Mouse (Mus musculus): Measurements from ENCODE around the gene Perm1. TPM values are rescaled to one million over a fixed set of nuclear protein-coding genes. Genes with fewer than 3 reads are reported as not detected.

The Perm1 gene
- total and polyA plus RNA-seq, 2 experiments from 2014 or later = 1.7 to 1.9 TPM

DNA sequence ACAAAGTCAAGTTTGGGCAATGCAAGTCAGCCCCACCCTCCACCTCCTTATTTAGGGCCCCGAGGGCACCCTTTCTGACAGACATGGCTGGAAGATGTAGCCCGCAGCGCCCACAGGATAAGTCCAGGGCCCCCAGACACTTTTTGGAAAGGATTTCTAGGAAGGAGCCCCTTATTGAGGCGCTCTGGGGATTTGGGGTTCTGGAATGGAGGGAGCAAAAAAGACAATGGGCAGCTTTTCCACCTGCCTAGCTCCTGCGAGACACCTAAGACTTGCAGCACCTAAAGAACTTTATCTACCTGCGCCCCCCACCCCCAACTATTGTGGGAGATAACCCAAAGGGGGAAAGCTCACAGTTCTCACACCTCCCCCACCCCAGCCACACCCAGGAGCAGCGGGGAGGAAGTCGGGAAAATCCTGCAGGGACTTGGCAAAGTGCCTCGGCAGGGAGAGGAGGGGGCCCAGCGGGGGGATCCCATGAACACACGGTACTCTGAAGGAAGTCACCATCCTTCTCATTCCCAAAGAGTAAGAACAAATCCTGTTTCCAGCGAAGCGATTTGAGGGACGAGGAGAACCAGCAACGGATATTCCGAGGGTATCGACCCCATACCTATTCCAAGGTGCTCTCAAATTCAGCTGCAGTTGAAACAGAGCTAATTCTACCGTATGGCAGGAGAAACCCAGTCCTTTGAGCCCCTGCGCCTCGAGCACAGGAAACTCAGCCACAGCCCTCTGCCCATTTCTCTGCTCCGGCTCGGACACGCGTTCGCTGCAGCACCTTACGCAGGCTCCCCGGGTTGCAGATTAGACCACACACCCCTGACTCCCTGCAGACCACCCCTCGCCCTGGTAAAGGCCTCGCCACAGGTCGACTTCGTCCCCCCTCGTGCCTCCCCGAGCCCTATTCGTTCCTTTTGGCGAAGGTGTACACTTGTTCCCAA, 19.5 kb upstream of the Perm1 start:
- H3K27ac ChIP-seq (ENCODE audit: low read depth, low read length) = peak overlapping the region; percentile 69
- peak overlapping the region; percentile 56 for H3K4me3 ChIP-seq (ENCODE audit: low read depth, low read length)
- H3K27me3 ChIP-seq (ENCODE audit: insufficient read depth, low read length) = no peaks in the 10 kb centered on the region
- H3K4me1 ChIP-seq (ENCODE audit: insufficient read depth, low read length) = peaks cover 4% of the 10 kb centered on the region; the same call in 1 of the 2 replicates
- 6% methylated on average over 35 of the region's 35 CpGs for WGBS
- no peaks in the 10 kb centered on the region for H3K9me3 ChIP-seq (ENCODE audit: low read length)
- peak overlapping the region; percentile 72 for H3K9ac ChIP-seq (replicated peaks; ENCODE audit: low read length, poor library complexity, severe bottlenecking)
- peaks cover 13% of the 10 kb centered on the region; the same call in 1 of the 2 replicates for H3K36me3 ChIP-seq (ENCODE audit: insufficient read depth, low read length)
- peak overlapping the region; percentile 95 for H3K4me2 ChIP-seq (ENCODE audit: low read depth, low read length, poor library complexity, severe bottlenecking)
- ATAC-seq (ENCODE audit: low FRiP score) (no peak; the same call in 1 of the 2 replicates), DNase-seq (ENCODE audit: low spot score) (peak; percentile 49)
- TF ChIP-seq CTCF (IDR thresholded peaks at IDR 0.05) = no peak

DNA sequence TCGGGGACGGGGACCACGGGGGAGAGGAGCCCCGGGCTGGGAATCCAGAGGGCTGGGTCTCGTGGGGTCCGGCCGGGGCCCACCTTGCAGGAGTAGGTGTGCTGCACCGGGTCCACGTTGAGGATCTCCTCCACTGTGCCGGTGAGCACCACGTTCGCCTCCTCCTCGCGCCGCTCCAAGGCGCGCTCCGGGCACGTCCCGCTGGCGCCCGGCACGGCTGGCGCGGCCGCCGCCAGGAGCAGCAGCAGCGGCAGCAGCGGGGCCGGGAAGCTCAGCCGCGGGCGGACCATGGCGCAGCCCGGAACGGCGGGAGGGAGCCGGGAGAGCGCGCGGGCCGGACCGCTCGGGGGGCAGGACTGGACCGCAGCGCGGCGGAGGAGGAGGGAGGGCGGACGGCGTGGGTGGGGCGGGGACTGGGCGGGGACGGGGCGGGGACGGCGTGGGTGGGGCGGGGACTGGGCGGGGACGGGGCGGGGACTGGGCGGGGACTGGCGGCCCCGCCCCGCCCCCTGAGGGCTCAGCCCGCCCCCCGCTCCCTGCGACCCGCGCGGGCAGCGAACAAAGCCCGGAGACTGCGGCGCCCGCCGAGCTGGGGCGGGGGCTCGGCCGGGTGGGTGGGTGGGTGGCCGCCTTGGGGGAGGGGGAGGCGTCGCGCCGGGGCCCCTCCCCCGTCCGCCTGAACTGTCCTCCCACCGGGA, 18.4 kb upstream of the Perm1 start, which contains the start of gene Agrn:
Gene Agrn, minus strand, starts transcription at position 358 of the 698 bp plus-strand sequence.
- DNase-seq (ENCODE audit: low spot score) = no peak
- H3K4me1 ChIP-seq (ENCODE audit: insufficient read depth, low read length) = peaks cover 4% of the 10 kb centered on the region; the same call in 1 of the 2 replicates
- H3K27me3 ChIP-seq (ENCODE audit: insufficient read depth, low read length) = no peaks in the 10 kb centered on the region
- H3K36me3 ChIP-seq (ENCODE audit: insufficient read depth, low read length) = peaks cover 7% of the 10 kb centered on the region; the same call in 1 of the 2 replicates
- peak within 1 kb of the TSS; percentile 56 for H3K4me3 ChIP-seq (ENCODE audit: low read depth, low read length)
- no peak for TF ChIP-seq CTCF (IDR thresholded peaks at IDR 0.05)
- H3K27ac ChIP-seq (ENCODE audit: low read depth, low read length) = peak within 1 kb of the TSS; percentile 73
- peak within 1 kb of the TSS; percentile 95 for H3K4me2 ChIP-seq (ENCODE audit: low read depth, low read length, poor library complexity, severe bottlenecking)
- peak; percentile 87 for ATAC-seq (ENCODE audit: low FRiP score)
- WGBS = under 1% methylated on average over 29 of the region's 88 CpGs
- peak within 1 kb of the TSS; percentile 72 for H3K9ac ChIP-seq (replicated peaks; ENCODE audit: low read length, poor library complexity, severe bottlenecking)
- H3K9me3 ChIP-seq (ENCODE audit: low read length) = no peaks in the 10 kb centered on the region

DNA sequence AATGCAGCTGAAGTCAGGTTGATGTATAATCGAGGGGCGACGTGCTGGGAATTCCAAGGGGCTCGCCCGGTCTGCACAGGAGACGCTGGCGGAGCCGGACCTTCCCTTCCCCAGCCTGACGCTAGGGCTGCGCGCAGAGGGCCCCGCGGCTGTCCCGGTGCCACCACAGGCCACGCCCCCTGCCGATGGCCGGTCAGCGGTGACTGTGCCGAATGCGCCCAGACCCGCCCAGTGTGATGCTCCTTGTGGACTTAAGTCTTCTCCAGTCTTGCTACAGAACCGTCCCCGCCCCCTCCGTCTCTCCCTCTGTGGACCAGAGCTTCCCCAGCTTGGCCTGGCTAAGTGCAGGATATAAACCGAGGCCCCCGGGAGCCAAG, 17.9 kb upstream of the Perm1 start:
- no peaks in the 10 kb centered on the region for H3K9me3 ChIP-seq (ENCODE audit: low read length)
- WGBS = under 1% methylated on average over 25 of the region's 26 CpGs
- H3K27me3 ChIP-seq (ENCODE audit: insufficient read depth, low read length) = no peaks in the 10 kb centered on the region
- H3K9ac ChIP-seq (replicated peaks; ENCODE audit: low read length, poor library complexity, severe bottlenecking) = peak overlapping the region; percentile 72
- peak overlapping the region; percentile 95 for H3K4me2 ChIP-seq (ENCODE audit: low read depth, low read length, poor library complexity, severe bottlenecking)
- peak overlapping the region; percentile 73 for H3K27ac ChIP-seq (ENCODE audit: low read depth, low read length)
- peak; percentile 62 for TF ChIP-seq CTCF (IDR thresholded peaks at IDR 0.05)
- peak; percentile 92 for DNase-seq (ENCODE audit: low spot score)
- H3K4me1 ChIP-seq (ENCODE audit: insufficient read depth, low read length) = peaks cover 4% of the 10 kb centered on the region; the same call in 1 of the 2 replicates
- peaks cover 3% of the 10 kb centered on the region; the same call in 1 of the 2 replicates for H3K36me3 ChIP-seq (ENCODE audit: insufficient read depth, low read length)
- peak overlapping the region; percentile 56 for H3K4me3 ChIP-seq (ENCODE audit: low read depth, low read length)
- peak; percentile 90 for ATAC-seq (ENCODE audit: low FRiP score)

DNA sequence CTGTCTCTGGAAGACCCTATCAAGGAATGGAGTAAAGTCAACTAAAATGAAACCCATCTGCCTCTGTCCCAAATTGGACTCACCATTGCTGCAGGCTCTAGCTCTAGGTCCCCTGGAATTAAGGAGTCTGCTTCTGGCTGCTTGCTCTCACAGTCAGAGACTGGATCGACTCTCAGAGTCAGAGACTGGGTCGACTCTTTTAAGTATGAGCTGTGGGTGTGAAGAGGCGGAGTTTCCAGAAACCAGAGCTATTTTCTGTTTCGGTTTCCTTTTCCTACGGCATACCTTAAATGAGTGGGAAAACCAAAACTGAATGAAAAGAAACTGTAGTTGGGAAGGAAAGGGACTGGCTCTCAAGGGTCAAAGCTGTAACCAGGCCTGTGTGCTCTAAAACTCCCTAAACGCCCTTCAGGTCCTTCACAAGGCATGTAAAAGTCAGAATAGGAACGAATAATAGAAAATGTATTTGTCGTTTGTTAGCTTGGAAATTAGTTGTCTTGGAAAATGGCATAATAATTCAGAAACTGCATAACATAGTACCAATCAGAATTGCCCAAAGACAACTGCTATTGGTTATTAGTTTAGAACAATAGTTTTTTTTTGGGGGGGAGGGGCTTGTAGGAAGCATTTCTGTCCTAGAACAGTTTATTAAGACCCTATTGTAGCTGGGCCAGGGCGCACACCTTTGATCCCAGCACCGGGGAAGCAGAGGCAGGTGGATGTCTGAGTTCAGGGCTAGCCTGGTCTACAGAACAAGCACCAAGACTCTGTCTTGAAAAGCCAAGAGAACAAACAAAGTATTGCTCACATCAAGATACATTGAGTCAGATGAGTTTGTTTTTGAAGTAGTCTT, 14.8 kb upstream of the Perm1 start, which contains the start of gene Isg15:
Gene Isg15, minus strand, starts transcription at position 196 of the 853 bp plus-strand sequence.
- 65% methylated on average over 10 of the region's 10 CpGs for WGBS
- Histone ChIP-seq H3K9me3 (ENCODE audit: low read length) (no peaks in the 10 kb centered on the region), H3K4me3 (ENCODE audit: low read depth, low read length) (no peak within 1 kb of the TSS), H3K4me2 (ENCODE audit: low read depth, low read length, poor library complexity, severe bottlenecking) (0 out of 2 replicates have a peak within 1 kb of the TSS, but pooled peaks have one; percentile 9), H3K27ac (ENCODE audit: low read depth, low read length) (no peak within 1 kb of the TSS), H3K36me3 (ENCODE audit: insufficient read depth, low read length) (no peaks in the 10 kb centered on the region), H3K27me3 (ENCODE audit: insufficient read depth, low read length) (peaks cover 7% of the 10 kb centered on the region; the same call in 1 of the 2 replicates), H3K4me1 (ENCODE audit: insufficient read depth, low read length) (peaks cover 6% of the 10 kb centered on the region; the same call in 1 of the 2 replicates), H3K9ac (replicated peaks; ENCODE audit: low read length, poor library complexity, severe bottlenecking) (no peak within 1 kb of the TSS)
- DNase-seq (ENCODE audit: low spot score) (no peak), ATAC-seq (ENCODE audit: low FRiP score) (no peak)
- TF ChIP-seq CTCF (IDR thresholded peaks at IDR 0.05) = no peak

DNA sequence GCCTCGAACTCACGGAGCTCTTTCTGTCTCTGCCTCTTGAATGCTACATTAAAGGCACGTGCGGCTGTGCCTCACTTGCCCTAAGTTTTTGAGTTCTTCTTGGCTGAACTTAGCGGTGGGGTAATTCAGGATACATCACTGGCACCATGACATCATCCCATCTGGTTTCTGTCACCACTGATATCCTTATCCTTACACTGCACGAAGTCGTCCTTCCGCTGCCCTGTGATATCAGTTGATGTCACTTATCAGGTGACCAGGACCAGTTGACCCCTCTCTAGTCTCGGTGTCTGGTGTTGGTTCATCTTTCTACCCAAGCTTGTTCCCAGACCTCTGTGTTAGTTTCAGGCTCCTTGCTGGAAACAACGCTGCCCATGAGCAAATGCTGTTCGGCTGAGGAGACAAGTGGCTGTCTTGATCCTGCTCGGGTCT, 13.2 kb upstream of the Perm1 start:
- Histone ChIP-seq H3K4me3 (ENCODE audit: low read depth, low read length) (peak overlapping the region; percentile 54), H3K9ac (replicated peaks; ENCODE audit: low read length, poor library complexity, severe bottlenecking) (0 out of 2 replicates have a peak overlapping the region, but pooled peaks have one; percentile 70), H3K9me3 (ENCODE audit: low read length) (no peaks in the 10 kb centered on the region), H3K27me3 (ENCODE audit: insufficient read depth, low read length) (peaks cover 7% of the 10 kb centered on the region; the same call in 1 of the 2 replicates), H3K4me2 (ENCODE audit: low read depth, low read length, poor library complexity, severe bottlenecking) (peak overlapping the region; percentile 89), H3K27ac (ENCODE audit: low read depth, low read length) (peak overlapping the region; percentile 55; the same call in 1 of the 2 replicates), H3K36me3 (ENCODE audit: insufficient read depth, low read length) (no peaks in the 10 kb centered on the region), H3K4me1 (ENCODE audit: insufficient read depth, low read length) (peaks cover 5% of the 10 kb centered on the region; the same call in 1 of the 2 replicates)
- no peak for TF ChIP-seq CTCF (IDR thresholded peaks at IDR 0.05)
- no peak for ATAC-seq (ENCODE audit: low FRiP score)
- 49% methylated on average over 12 of the region's 12 CpGs for WGBS
- no peak for DNase-seq (ENCODE audit: low spot score)
